Mouse (Mus musculus) lung, adult 18-20 months (tissue): ENCODE data around the gene Gm10273.
"Not testable (repeated sequence)": the region's sequence is repeated elsewhere in the genome, so short reads cannot be mapped to it uniquely, and the experiment has no call there.

Experiments
- DNase-seq, 2 experiments: peaks; one replicate each; pipeline ENCODE4 v3.0.0; 2022; ENCODE audit warnings: mixed read lengths in 2 of 2

Gene Gm10273

DNA sequence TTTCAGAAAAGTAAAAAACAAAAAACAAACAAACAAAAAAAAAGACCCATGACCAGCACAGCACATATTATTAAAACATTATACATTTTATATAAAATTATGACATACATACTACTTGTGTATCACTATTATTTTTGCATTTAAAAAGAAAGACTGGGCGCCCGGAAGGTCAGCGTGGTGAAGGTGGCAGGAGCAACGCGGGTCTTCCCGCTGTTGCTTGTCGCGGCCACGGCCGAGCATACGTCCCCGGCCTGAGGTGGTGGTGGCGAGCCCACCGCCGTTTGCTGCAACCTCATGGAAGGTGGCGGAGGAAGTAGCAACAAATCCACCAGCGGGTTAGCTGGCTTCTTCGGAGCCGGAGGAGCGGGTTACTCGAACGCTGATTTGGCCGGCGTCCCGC, at the start of gene Gm10273:
Gene Gm10273, plus strand, starts transcription at position 172 of the 400 bp plus-strand sequence.
- not testable (repeated sequence) for DNase-seq

DNA sequence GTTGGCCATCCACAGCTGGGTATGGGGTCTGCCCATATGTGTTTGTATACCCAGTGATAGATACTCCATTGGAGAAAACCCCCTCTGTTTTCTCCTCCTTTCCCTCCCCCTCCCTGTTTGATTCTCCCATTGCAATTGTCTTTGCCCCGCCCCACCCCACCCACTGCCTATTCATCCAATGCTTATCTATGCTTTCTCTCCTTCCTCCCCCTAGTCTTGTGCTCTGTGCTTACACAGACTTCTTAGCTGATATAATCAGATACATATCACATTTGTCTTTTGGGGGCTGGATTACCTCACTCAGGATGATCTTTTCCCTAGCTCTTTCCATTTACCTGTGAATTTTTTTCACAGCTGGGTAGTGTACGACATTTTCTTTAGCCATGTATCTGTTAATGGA, 48.9 kb upstream of the Gm10273 start:
- no peak for DNase-seq

DNA sequence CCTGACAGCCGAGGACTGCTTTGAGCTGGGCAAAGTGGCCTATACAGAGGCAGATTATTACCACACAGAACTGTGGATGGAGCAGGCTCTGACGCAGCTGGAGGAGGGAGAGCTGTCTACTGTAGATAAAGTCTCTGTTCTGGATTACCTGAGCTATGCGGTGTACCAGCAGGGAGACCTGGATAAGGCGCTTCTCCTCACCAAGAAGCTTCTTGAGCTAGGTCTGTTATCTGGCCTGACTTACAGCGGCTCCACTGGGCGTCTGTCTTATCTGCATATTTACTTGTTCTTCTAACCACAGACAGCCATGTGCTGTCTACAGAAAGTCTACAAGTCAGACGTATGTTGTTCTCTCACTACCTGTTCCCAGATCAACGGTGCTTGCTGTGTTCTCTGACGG, 47.2 kb upstream of the Gm10273 start:
- DNase-seq = no peak

DNA sequence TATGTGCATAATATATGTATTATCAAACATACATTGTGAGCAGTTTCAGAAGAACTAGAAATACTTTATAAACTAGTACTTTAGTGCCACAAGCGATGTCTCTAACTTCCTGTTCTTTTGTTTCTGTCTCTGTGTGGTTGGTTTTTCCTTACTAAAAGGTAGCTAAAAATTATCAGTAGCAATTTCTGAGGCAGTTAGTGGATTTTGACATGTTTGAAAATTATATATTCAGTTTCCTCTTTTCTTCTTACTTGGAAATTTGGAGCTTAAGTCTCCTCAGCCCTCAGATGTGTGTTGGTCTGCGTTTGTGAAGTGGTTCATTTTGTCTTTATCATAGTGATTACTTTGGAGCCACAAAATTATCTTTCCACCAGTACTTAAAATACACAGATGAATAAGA, 45.9 kb upstream of the Gm10273 start:
- no peak for DNase-seq

DNA sequence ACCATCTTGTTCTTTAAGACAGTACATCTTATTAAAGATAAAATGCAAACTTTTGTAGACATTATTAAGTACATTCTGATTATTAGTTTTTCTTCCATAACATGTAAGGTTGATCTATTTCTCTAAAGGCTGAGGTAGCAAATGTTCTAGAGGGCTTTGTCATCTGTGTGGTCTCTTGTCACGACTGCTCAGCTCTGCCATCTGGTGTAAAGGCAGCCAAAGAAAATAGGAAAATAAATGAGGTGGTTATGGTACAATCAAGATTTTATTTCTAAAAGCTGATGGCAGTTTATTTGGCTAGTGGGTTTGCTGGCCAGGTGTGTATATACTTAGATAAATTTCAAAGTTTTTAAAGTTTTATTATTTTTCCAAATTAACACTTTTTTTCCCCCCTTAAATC, 42.4 kb upstream of the Gm10273 start:
- DNase-seq = no peak

DNA sequence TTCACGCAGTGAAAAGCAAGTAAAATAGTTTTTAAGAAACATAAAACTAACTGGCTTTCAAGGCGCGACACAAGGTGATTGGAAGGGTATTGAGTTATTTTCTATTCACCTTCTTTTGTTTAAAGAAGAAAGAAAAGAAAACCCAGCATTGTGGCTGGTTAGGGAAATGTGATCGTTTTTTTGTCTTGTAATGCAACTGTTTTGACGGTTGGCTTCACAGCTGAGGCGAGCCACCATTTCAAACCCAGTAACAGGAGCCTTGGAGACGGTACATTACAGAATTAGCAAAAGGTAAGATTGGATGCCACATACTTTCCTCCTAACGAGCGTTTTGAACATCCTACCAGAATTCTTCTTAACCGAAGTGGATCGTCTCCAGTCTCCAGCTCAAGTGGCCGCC, 41.3 kb upstream of the Gm10273 start:
- DNase-seq = no peak

DNA sequence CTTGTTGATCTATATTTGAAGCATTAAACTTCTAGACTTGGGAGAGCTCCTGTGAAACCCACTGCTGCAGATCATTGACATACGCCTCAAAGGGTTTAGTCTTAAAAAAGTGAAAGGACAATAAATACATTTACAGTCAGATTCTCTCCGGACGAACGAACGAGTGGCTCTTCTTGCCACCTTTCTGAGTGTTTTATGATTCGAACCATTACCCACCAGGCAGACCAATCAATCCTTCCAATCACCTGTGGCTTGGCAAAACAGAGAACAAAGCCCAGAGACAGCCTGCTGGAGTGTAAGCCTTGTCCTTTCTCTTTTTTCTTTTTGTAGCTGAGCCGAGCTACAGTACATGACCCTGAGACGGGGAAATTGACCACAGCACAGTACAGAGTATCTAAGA, 40.4 kb upstream of the Gm10273 start:
- no peak for DNase-seq

DNA sequence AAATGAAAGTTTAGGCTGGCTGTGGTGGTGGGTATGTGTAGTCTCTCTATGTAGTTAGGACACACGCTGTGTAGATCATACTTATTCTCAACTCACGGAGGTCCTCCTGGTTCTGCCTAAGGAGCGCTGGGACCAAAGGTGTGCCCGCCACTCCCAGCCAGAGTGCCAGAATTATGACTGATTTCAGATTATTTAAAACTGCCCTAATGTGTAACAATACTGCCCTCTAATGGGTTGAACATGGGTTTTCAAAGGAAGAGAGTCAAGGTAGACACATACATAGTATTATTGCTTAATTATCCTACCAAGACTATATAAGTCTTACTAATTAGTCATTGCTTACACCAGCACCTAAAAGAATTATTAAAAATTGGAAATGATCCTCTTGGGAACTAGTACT, 36.7 kb upstream of the Gm10273 start:
- DNase-seq = no peak

DNA sequence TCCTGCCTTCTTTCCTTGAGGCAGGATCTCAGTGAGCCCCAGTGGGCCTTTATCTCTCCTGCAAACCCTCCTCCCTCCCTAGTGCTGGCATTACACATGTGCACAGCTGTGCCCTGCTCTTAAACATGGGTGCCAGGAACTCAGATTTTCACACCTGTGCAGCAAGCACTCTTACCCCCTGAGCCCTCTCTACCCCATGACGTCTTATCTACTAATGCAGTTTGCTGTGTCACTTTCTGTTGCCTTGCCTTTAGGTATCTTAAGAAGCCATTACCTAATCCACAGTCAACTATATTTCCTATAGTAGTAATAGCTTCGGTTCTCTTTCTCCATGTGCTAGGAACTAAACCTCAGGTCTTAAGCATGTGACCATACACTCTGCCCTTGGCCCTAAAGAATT, 32.2 kb upstream of the Gm10273 start:
- DNase-seq = no peak

DNA sequence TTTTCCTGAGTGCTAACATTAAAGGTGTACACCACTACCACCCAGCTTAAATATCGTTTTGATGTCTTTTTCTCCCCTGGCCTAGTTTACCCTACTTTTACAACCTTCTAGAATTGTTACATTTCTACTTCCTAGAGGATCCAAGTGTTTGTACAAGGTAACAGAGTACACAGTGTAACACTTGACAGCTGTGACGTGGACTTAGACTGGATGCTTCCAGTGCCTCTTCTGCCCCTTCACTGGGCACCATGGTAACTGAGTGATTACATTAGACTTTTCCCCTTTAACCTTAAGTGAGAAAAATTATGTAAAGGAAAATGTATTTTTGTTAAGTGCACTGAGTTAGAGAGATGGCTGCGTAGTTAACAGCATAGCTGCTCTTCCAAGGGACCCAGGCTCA, 30.9 kb upstream of the Gm10273 start:
- peak; percentile 60 to 77 for DNase-seq

DNA sequence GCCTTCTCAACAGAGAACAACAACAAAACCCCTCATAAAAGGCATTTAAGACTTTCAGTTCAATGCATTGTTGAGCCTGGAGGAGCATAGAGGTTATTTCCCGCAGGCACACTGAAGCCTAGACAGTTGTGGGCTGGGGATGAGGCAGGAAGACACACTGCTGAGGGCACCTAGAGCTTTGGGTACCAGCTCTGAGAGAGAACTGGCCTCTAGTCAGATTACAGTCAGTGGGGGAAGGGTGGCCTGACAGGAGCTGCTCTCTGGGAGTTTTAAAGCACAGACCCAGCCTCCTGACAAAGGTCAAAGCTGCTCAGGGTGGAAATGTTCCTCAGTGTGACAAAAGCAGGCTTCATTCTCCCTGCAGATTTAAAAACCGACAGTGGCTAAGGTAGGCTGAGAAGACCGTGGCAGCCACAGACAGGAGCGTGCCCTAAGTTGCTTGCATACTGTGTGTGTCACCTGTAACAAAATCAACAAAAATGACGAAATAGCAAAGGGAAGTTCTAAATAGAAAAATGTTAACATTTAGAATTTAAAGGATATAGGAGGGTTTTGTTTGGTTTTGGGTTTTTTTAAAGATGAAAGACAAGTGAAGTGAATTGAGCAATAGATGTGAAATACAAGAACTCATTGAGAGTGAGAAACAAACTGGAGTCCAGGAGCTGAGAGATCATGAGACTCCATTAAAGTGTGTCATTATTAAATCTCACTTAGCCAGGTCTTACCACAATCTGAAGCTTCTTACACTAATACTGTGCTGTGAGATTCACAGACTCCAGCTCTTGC, 29.4 kb upstream of the Gm10273 start:
- DNase-seq = peak in 1 of 2 experiments; percentile 39

DNA sequence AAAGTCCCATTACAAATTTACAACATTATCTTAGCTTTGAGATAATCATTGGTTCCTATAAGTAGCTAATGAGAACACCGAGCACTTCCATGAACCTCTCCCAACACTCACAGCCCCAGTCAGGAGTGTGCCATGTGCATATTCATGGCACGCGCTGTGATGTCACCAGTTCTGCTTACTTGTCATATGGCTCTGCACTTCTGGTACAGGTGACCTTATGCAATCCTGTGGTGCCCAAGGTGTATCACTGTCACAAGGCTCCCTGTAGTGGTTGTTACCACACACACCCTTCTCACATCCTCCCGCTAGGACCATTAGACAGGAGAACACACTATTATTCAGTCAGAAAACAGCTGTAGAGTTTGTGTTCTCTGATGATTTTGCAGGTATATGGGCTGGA, 28.7 kb upstream of the Gm10273 start:
- DNase-seq = peak in 1 of 2 experiments; percentile 36

DNA sequence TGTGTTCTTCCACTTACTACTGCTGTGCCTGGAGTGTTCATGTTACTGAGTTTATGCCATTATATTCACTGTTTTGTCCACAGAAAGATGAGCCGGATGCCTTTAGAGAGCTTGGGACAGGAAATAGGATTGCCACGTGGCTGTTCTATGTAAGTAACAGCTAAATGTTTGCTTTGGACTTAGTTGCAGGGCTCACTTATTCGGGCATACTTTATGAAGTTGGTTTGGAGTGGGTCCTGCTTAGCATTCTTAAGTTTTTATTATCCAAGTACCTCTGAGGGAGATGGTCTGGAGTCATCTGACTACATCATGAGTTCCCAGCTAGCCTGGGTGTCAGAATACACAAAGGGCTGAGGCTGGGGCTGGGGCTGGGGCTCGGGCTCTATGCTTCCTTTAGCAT, 28.2 kb upstream of the Gm10273 start:
- peak in 1 of 2 experiments; percentile 28 for DNase-seq

DNA sequence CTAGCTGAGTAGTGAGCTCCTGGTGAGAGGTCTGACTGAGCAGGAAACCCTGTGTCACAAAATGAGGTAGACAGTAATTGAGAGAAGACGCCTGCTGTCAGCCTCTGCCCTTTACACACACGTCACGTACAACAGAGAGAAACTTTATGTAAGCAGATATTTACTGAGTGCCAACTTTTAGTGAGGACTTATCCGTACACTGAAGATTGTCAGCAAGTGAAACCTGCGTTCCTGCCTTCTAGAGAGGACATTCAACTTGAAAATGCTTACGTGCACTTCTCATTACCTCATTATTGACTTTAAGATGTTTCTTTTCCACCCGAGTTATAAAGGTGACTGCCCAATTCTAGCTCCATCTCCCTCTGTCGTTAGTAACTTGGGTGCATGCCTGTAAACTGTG, 26.7 kb upstream of the Gm10273 start:
- no peak for DNase-seq

DNA sequence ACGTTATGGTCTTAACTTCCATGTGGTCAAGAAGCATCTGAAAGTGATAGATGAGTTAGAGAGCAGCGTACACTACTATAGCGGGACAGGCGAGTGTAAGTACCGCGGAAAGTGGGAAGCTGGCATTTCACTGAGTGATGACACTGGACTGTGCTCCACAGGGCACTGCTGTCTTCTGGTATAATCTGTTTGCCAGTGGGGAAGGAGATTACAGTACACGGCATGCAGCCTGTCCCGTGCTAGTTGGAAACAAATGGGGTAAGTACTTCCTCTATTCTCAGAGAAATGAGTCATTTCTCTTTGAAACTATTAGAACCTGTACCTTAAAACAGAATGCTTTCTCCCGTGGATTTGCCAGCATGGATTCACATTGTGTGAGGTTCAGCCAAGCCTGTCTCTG, 26.0 kb upstream of the Gm10273 start:
- DNase-seq = no peak

DNA sequence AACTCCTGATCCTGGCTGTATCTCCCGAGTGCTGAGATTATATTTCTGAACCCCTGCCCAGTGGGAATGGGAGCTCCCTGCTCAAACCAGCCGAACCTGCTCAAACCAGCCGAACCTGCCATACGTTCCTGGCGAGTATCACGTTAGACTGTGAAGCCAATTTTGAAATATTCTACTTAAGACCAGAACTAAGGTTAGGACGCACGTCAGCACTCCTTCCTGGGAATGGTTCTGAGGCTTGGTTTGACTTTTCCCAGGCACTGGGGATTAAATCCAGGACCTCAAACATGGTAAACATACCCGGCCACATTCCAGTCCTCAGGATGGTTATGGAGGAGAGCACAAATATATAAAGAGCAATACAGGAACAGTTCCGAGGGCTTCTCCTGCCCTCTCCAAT, 17.5 kb upstream of the Gm10273 start:
- DNase-seq = peak; percentile 46 to 49

DNA sequence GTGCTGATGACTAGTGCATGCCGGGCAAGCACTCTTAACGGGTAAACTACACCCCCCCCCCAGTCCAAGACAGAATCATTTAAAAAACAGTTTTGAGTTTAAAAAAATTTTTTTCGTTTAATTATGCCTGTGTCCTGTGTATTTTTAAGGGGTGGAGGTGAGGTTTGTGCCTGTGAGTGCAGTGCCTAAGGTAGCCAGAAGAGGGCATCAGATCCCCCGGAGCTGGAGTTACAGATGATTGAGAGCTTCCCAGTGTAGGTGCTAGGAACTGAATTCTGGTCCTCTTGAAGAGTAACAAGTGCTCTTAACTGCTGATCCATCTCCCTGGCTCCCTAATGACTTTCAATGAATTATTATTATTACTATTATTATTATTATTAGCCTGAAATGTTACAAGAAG, 16.7 kb upstream of the Gm10273 start:
- DNase-seq = no peak

DNA sequence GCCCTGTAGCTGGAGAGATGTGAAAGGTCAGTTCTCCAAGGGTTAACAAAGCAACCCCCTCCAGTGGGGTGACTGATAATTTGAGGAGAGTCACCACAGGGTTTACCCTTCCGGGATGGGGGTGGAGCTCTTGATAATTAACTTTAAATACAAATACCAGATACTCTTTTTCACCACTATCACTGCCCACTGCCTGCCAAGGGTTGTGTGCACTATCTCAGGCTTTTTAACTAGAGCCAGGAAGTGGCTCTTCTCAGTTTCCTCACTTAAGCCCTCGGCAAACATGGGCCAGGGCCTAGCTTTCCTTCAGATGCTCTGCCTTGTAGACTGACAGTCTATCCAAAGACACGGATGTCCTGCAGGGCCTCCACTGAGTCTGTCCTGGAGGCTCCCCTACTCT, 15.5 kb upstream of the Gm10273 start:
- no peak for DNase-seq

DNA sequence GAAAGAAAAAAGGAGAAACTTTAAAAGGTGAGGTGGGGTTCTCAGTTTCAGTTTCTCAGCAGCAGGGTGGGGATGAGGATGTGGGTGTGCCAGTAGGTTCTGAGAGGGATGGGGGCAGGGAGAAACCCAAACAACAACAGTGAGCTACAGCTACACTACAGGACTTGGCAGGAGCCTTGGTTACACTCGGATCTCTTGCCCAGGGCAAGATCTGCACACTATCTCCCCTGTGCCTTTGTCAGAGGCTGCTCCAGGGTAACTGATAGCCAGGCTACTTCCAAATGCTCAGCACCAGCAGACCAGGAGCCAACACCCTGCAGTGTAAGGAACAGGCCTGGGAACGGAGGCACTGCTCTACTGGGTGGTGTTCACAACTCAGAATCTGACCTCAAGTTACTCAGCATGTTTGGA, 15.0 kb upstream of the Gm10273 start:
- no peak for DNase-seq

DNA sequence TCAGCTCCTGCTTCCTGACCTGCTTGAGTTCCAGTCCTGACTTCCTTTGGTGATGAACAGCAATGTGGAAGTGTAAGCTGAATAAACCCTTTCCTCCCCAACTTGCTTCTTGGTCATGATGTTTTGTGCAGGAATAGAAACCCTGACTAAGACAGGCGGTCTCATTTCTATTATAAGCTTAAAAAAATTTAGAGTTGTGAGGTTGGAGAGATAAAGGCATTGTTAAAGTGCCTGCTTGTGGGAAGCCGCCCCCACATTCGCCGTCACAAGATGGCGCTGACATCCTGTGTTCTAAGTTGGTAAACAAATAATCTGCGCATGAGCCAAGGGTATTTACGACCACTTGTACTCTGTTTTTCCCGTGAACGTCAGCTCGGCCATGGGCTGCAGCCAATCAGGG, 13.9 kb upstream of the Gm10273 start:
- DNase-seq = not testable (repeated sequence)

DNA sequence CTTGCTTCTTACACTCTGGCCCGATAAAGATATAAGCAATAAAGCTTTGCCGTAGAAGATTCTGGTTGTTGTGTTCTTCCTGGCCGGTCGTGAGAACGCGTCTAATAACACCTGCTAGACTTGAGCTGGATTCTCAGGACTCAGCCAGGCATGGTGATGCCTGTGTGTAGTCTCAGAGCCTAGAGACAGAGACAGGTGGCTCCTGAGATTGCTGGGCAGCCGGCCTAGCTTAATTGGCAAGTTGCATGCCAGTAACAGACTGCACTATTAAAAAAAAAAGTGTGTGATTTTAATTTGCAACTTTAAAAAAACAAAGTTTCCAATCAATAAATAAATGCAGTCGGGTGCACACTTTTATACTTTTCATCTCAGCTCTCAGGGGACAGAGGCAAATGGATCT, 8.5 kb upstream of the Gm10273 start:
- DNase-seq = no peak

DNA sequence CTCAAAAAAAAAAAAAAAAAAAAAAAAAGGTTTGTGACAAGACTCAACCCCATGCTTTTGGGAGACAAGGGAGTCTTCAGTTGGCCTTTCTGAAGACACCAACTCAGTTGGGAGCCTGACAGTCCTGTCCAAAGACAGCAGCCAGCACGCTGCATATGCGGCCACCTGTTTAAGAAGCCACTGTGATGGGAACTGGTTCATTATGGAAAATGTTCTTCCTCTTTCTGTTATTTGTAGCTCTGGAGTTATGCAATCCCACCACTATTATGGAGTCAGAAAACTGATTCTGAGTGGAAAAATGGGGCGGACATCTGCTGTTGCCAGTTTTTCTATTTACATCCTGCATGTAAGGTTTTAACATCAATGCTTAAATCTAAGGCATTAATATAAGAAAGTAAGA, 5.8 kb upstream of the Gm10273 start:
- no peak for DNase-seq

DNA sequence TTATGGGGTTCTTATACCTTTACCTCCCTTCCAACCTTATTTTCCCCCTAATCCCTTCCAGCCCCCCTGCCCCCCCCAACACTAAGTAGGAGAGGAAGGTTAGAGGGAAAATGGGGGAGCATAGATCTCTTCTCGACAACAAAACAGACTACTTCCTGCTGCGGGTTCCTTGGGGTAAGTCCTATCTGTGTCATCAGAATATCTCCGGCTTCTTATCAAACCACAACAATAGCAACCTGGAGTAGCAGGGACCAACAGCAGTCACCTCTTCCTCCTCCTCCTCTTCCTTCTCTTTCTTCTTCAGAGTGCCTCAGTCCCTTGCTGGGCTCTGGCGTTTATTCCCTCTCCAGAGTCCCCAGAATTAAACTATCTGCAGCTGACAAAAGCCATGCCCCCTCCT, 3.5 kb upstream of the Gm10273 start:
- no peak for DNase-seq

DNA sequence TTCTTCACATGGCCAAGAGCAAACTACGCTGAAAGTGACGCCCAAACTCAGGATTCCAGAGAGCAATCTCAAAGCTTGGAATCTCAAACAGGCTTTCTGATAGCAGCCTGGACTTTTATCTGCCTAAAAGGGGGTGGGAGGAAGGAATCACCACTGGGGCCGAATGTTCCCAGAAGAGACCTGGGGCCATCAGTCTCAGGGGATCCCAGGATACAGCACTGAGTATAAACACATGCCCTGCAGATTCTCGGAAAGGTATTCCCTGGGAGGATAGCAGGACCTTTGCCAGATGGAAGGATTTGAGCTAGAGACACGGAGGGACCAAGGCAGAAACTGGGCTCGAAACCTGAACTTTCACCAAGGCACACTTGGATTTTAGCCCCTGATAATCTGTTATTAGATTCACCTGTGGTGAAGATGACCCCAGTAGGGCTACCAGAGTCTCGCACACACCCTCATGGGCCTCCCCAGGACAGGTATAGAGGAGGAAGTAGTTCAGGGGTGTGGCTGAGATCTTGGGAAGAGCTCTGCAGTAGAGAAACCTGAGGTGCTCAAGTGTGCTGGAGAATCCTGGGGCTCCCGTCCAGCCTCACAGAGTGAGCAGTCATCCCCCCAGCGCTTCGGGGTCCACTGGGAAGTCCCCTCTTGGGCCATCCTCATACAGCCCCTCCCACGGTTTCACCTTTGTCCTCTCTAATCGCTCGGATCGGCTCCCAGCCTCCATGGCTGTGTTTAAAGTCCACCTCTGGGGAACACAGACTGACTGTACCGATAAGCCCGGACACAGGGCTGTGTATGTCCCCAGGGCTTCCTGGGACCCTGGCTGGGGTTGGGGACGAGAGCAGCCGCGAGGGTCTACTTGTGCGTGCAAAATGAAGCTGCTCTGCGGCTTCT, 7.7 kb downstream of the Gm10273 start, which contains the start of gene Pla2g12b:
Gene Pla2g12b, plus strand, starts transcription at position 762 of the 894 bp plus-strand sequence.
- no peak for DNase-seq
